Mouse (Mus musculus) granulocyte monocyte progenitor cell, adult 5-6 weeks (primary cell): ENCODE measurements around the gene Upp2. TPM values are rescaled to one million over a fixed set of nuclear protein-coding genes. Genes with fewer than 3 reads are reported as not detected.

ENCODE experiments used
- ATAC-seq: replicated peaks from 2 replicates; pipeline ENCODE4 v1.8.0; 2016; ENCODE audit warnings: mild to moderate bottlenecking, moderate TSS enrichment, inconsistent platforms; ENCODE audit not compliant: poor library complexity, severe bottlenecking
- total RNA-seq, 2 experiments: library from RNA; stranded (forward) in 1 of 2; stranded (reverse) in 1 of 2; fragments of 200-712, 200-1000 nt in 1 of 2; fragments of >200 nt in 1 of 2; fragmentation: Nextera tagmentation in 1 of 2; gene quantifications; 2 replicates each; pipeline ENCODE4 v1.2.3; 2014 to 2017

Upp2 gene
- total RNA-seq, 2 experiments from 2014 or later = 0.09 TPM; not detected in 1

- ATAC-seq = no peak
These were observed 36.3 kb downstream of the Upp2 start for GRCm38 (mm10) chr2:58603379-58603778.

GRCm38 (mm10) chr2:58604791-58605190 lies 37.7 kb downstream of the Upp2 start:
- ATAC-seq = no peak

- ATAC-seq = no peak
These were observed 46.6 kb downstream of the Upp2 start for GRCm38 (mm10) chr2:58613720-58614119.

- no peak for ATAC-seq
These were observed 47.8 kb downstream of the Upp2 start for GRCm38 (mm10) chr2:58614851-58615250.

GRCm38 (mm10) chr2:58615766-58616165 lies 48.7 kb downstream of the Upp2 start:
- no peak for ATAC-seq

- no peak for ATAC-seq
These were observed 58.1 kb downstream of the Upp2 start for GRCm38 (mm10) chr2:58625186-58625585.

- no peak for ATAC-seq
These were observed 58.6 kb downstream of the Upp2 start for GRCm38 (mm10) chr2:58625681-58626080.

- ATAC-seq = no peak
These were observed 59.2 kb downstream of the Upp2 start for GRCm38 (mm10) chr2:58626136-58626769.

GRCm38 (mm10) chr2:58627981-58628380 lies 60.9 kb downstream of the Upp2 start:
- no peak for ATAC-seq

GRCm38 (mm10) chr2:58628993-58629392 lies 61.9 kb downstream of the Upp2 start:
- ATAC-seq = no peak

- no peak for ATAC-seq
These were observed 62.3 kb downstream of the Upp2 start for GRCm38 (mm10) chr2:58629440-58629839.

- ATAC-seq = no peak
These were observed 66.7 kb downstream of the Upp2 start for GRCm38 (mm10) chr2:58633791-58634190.

- ATAC-seq = no peak
These were observed 74.9 kb downstream of the Upp2 start for GRCm38 (mm10) chr2:58641761-58642555.

- no peak for ATAC-seq
These were observed 78.6 kb downstream of the Upp2 start for GRCm38 (mm10) chr2:58645667-58646066.

- ATAC-seq = no peak
These were observed 88.1 kb downstream of the Upp2 start for GRCm38 (mm10) chr2:58655169-58655568.

GRCm38 (mm10) chr2:58656959-58657358 lies 89.9 kb downstream of the Upp2 start:
- no peak for ATAC-seq

- no peak for ATAC-seq
These were observed 90.8 kb downstream of the Upp2 start for GRCm38 (mm10) chr2:58657855-58658254.

- ATAC-seq = no peak
These were observed 93.5 kb downstream of the Upp2 start for GRCm38 (mm10) chr2:58660591-58660990.

- ATAC-seq = no peak
These were observed 94.0 kb downstream of the Upp2 start for GRCm38 (mm10) chr2:58661116-58661515.

GRCm38 (mm10) chr2:58662661-58663060 lies 95.6 kb downstream of the Upp2 start:
- no peak for ATAC-seq

- no peak for ATAC-seq
These were observed 96.5 kb downstream of the Upp2 start for GRCm38 (mm10) chr2:58663404-58664120.
